Mouse (Mus musculus): ENCODE measurements around the gene Sh2d3c. TPM values are rescaled to one million over a fixed set of nuclear protein-coding genes. Genes with fewer than 3 reads are reported as not detected.

The Sh2d3c gene
- total RNA-seq (2021) = 10 to 100 TPM; 18.7 to 19.1 TPM

- DNase-seq = no peak
Observed at GRCm38 (mm10) chr2:32720681-32721229, at the start of gene Sh2d3c. Sh2d3c (plus strand) TSS chr2:32721055.

- no peak for DNase-seq
Observed at GRCm38 (mm10) chr2:32671147-32671546, 49.7 kb upstream of the Sh2d3c start.

GRCm38 (mm10) chr2:32671907-32672595, 48.8 kb upstream of the Sh2d3c start:
- DNase-seq = no peak

GRCm38 (mm10) chr2:32673176-32673917, 47.5 kb upstream of the Sh2d3c start:
- DNase-seq = no peak

- no peak for DNase-seq
Observed at GRCm38 (mm10) chr2:32676821-32677220, 44.0 kb upstream of the Sh2d3c start.

GRCm38 (mm10) chr2:32677683-32678082, 43.2 kb upstream of the Sh2d3c start:
- no peak for DNase-seq

GRCm38 (mm10) chr2:32680051-32680451, 40.8 kb upstream of the Sh2d3c start:
- peak in 1 of 2 experiments; percentile 31 for DNase-seq

- DNase-seq = no peak
Observed at GRCm38 (mm10) chr2:32680961-32681650, 39.7 kb upstream of the Sh2d3c start.

- DNase-seq = no peak
Observed at GRCm38 (mm10) chr2:32681754-32682153, 39.1 kb upstream of the Sh2d3c start.

- DNase-seq = no peak
Observed at GRCm38 (mm10) chr2:32682721-32683417, 38.0 kb upstream of the Sh2d3c start.

- no peak for DNase-seq
Observed at GRCm38 (mm10) chr2:32683701-32684100, 37.2 kb upstream of the Sh2d3c start.

GRCm38 (mm10) chr2:32684681-32685428, 36.0 kb upstream of the Sh2d3c start:
- no peak for DNase-seq

GRCm38 (mm10) chr2:32685807-32686206, 35.0 kb upstream of the Sh2d3c start:
- no peak for DNase-seq

GRCm38 (mm10) chr2:32686640-32687039, 34.2 kb upstream of the Sh2d3c start:
- DNase-seq = no peak

- no peak for DNase-seq
Observed at GRCm38 (mm10) chr2:32687562-32687961, 33.3 kb upstream of the Sh2d3c start.

GRCm38 (mm10) chr2:32689420-32689819, 31.4 kb upstream of the Sh2d3c start:
- DNase-seq = peak; percentile 82 to 85

GRCm38 (mm10) chr2:32691041-32691440, 29.8 kb upstream of the Sh2d3c start:
- DNase-seq = no peak

GRCm38 (mm10) chr2:32692496-32692895, 28.4 kb upstream of the Sh2d3c start:
- DNase-seq = no peak

GRCm38 (mm10) chr2:32693282-32693681, 27.6 kb upstream of the Sh2d3c start:
- no peak for DNase-seq

GRCm38 (mm10) chr2:32693823-32694411, 26.9 kb upstream of the Sh2d3c start:
- DNase-seq = peak; percentile 95 to 96

GRCm38 (mm10) chr2:32694691-32695090, 26.2 kb upstream of the Sh2d3c start:
- no peak for DNase-seq
